Comparison of ENCODE assay signal across 9 mouse cellular contexts in the genomic region with DNA sequence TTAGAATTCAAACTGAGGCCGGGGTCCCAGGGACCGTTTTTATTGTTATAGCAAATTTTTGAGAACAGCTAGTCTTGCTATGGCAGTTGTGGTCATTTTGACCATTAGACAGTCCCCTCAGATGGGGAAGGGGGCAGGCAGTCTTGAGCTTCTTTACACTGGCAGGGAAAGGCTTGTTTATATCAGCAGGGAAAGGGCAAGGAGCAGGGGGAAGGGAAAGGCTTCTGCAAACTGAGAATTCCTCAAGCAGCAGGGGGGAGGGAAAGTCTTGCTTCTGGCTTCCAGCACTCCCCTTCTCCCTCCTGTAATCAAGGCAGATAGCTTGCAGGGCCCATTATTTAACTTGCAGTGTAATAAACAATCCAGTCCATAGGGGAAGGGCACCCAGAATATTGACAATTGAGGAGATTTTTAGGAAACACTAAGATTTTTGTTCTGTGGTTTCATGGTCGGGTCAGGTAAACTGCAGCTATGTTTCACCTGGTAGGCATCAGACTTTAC. TPM values are rescaled to one million over a fixed set of nuclear protein-coding genes. Genes with fewer than 3 reads are reported as not detected.
DNase-seq lines count a peak whose midpoint lies in the region; ATAC-seq and TF ChIP-seq lines count a peak whose summit lies in the region.
"Not testable (repeated sequence)": the region's sequence is repeated elsewhere in the genome, so short reads cannot be mapped to it uniquely, and the experiment has no call there.
"Had no signal": no experiment of that assay in that cellular context is flagged by ENCODE, and none has a peak within 500 bp of the region (broad histone marks: within the 10 kb centered on the region; RNA-seq: fewer than 3 reads in every experiment).

No protein-coding gene starts in this region.

- not testable (repeated sequence) for H3K9me3 ChIP-seq in forebrain, embryonic 10.5 days; heart, embryonic 13.5 days; intestine, embryonic 15.5 days; limb, embryonic 10.5 days (replicated peaks); midbrain, embryonic 14.5 days (ENCODE audit: control insufficient read depth, low read length); stomach, embryonic 15.5 days

- H3K4me3 ChIP-seq in forebrain, embryonic 10.5 days: peak overlapping the region; percentile 51
- H3K4me3 ChIP-seq in heart, embryonic 13.5 days: peak overlapping the region; percentile 59
- peak overlapping the region; percentile 48 for H3K4me3 ChIP-seq in intestine, embryonic 15.5 days (replicated peaks)
- H3K4me3 ChIP-seq in limb, embryonic 10.5 days: peak overlapping the region; percentile 48; the same call in 1 of the 2 replicates
- H3K4me3 ChIP-seq in lung, adult 2 months (replicated peaks; ENCODE audit: extremely low read depth, low read depth, low read length): not testable (repeated sequence)
- peak overlapping the region; percentile 35; the same call in 1 of the 2 replicates for H3K4me3 ChIP-seq in midbrain, embryonic 14.5 days (replicated peaks; ENCODE audit: low read depth, low read length)
- peak overlapping the region; percentile 48; the same call in 1 of the 2 replicates for H3K4me3 ChIP-seq in stomach, embryonic 15.5 days (replicated peaks)

- H3K4me2 ChIP-seq in heart, embryonic 13.5 days: peak overlapping the region; percentile 67
- peak overlapping the region; percentile 58 for H3K4me2 ChIP-seq in intestine, embryonic 15.5 days (replicated peaks)
- H3K4me2 ChIP-seq in midbrain, embryonic 14.5 days (ENCODE audit: low read length): peak overlapping the region; percentile 50
- H3K4me2 ChIP-seq in stomach, embryonic 15.5 days: peak overlapping the region; percentile 55

- not testable (repeated sequence) for TF ChIP-seq CTCF in lung, adult 2 months (IDR thresholded peaks at IDR 0.05; ENCODE audit: insufficient read depth, low read length)

- 0 out of 2 replicates have a peak overlapping the region, but pooled peaks have one; percentile 78 for H3K9ac ChIP-seq in heart, embryonic 13.5 days
- H3K9ac ChIP-seq in intestine, embryonic 15.5 days; midbrain, embryonic 14.5 days (replicated peaks; ENCODE audit: low read length); stomach, embryonic 15.5 days: not testable (repeated sequence)

- TF ChIP-seq POLR2A in lung, adult 2 months (IDR thresholded peaks at IDR 0.05; ENCODE audit: borderline replicate concordance, extremely low read depth, low read depth, low read length): not testable (repeated sequence)

- not testable (repeated sequence) for H3K4me1 ChIP-seq in forebrain, embryonic 10.5 days; heart, embryonic 13.5 days; intestine, embryonic 15.5 days (replicated peaks); limb, embryonic 10.5 days; lung, adult 2 months (ENCODE audit: control insufficient read depth, insufficient read depth, low read length); midbrain, embryonic 14.5 days (ENCODE audit: control insufficient read depth, insufficient read depth, low read length); stomach, embryonic 15.5 days

- ATAC-seq in heart, embryonic 13.5 days (ENCODE audit: extremely low read depth, insufficient number of reproducible peaks, low FRiP score, low TSS enrichment); midbrain, embryonic 14.5 days (ENCODE audit: low FRiP score, low TSS enrichment); stomach, embryonic 15.5 days (ENCODE audit: insufficient read depth, low FRiP score, low read depth): not testable (repeated sequence)
- peak; percentile 17; the same call in 1 of the 2 replicates for ATAC-seq in intestine, embryonic 15.5 days

- not testable (repeated sequence) for H3K36me3 ChIP-seq in forebrain, embryonic 10.5 days (replicated peaks); heart, embryonic 13.5 days; intestine, embryonic 15.5 days; limb, embryonic 10.5 days; midbrain, embryonic 14.5 days (ENCODE audit: control insufficient read depth, insufficient read depth, low read length); stomach, embryonic 15.5 days

- WGBS in forebrain, embryonic 10.5 days: 20% methylated on average over 3 of the region's 3 CpGs
- WGBS in heart, embryonic 13.5 days: 24% methylated on average over 3 of the region's 3 CpGs
- WGBS in intestine, embryonic 15.5 days: 21% methylated on average over 3 of the region's 3 CpGs
- WGBS in limb, embryonic 10.5 days: 21% methylated on average over 3 of the region's 3 CpGs
- 25% methylated on average over 3 of the region's 3 CpGs for WGBS in lung, adult 2 months
- WGBS in midbrain, embryonic 14.5 days: 18% methylated on average over 3 of the region's 3 CpGs
- WGBS in stomach, embryonic 15.5 days: 15% methylated on average over 3 of the region's 3 CpGs

- peak; percentile 3 for DNase-seq in adipocyte (ENCODE audit: low spot score)
- DNase-seq in forebrain, embryonic 10.5 days (ENCODE audit: extremely low spot score, low spot score); midbrain, embryonic 14.5 days: not testable (repeated sequence)
- peak; percentile 31 for DNase-seq in limb, embryonic 10.5 days (ENCODE audit: low spot score)
- DNase-seq in lung, adult 2 months: peak; percentile 3

- H3K27me3 ChIP-seq in forebrain, embryonic 10.5 days (ENCODE audit: poor library complexity, severe bottlenecking); heart, embryonic 13.5 days (replicated peaks); intestine, embryonic 15.5 days (replicated peaks); limb, embryonic 10.5 days (ENCODE audit: low read depth, poor library complexity, severe bottlenecking); midbrain, embryonic 14.5 days (ENCODE audit: control insufficient read depth, insufficient read depth, low read length); stomach, embryonic 15.5 days (replicated peaks): not testable (repeated sequence)

- peak overlapping the region; percentile 48; the same call in 1 of the 2 replicates for H3K27ac ChIP-seq in forebrain, embryonic 10.5 days
- H3K27ac ChIP-seq in heart, embryonic 13.5 days (replicated peaks); intestine, embryonic 15.5 days; limb, embryonic 10.5 days; midbrain, embryonic 14.5 days (replicated peaks; ENCODE audit: low read depth, low read length); stomach, embryonic 15.5 days: not testable (repeated sequence)

RNA-seq across cellular contexts. Expression of a gene that starts 0.8 kb away (rescaled TPM):
- 3.9 and 4.0 TPM in 2 replicates for polyA plus RNA-seq in forebrain, embryonic 10.5 days (2016; fragmentation: Nextera tagmentation; extraction: Ambion mirVana)
- polyA plus RNA-seq in heart, embryonic 13.5 days (2015; fragmentation: Nextera tagmentation; extraction: Ambion mirVana): 1.7 and 2.4 TPM in 2 replicates
- polyA plus RNA-seq in intestine, embryonic 15.5 days (2015; fragmentation: Nextera tagmentation; extraction: Ambion mirVana): 3.2 and 3.8 TPM in 2 replicates
- 4.5 and 6.0 TPM in 2 replicates for polyA plus RNA-seq in limb, embryonic 10.5 days (2016; fragmentation: Nextera tagmentation; extraction: Ambion mirVana)
- polyA plus RNA-seq in lung, adult 2 months (2012; rRNA removed): 0.33 and 0.53 TPM in 2 replicates
- polyA plus RNA-seq in midbrain, embryonic 14.5 days (2014; fragmentation: Nextera tagmentation; extraction: Ambion mirVana): 1.4 and 3.1 TPM in 2 replicates
- 3.3 and 3.6 TPM in 2 replicates for polyA plus RNA-seq in stomach, embryonic 15.5 days (2015; fragmentation: Nextera tagmentation; extraction: Ambion mirVana)

RNA-seq across cellular contexts. Expression of a gene that starts 49.4 kb away (rescaled TPM):
- polyA plus RNA-seq in forebrain, embryonic 10.5 days (2016; fragmentation: Nextera tagmentation; extraction: Ambion mirVana): 7.8 and 8.3 TPM in 2 replicates
- polyA plus RNA-seq in heart, embryonic 13.5 days (2015; fragmentation: Nextera tagmentation; extraction: Ambion mirVana): 5.9 and 6.9 TPM in 2 replicates
- 6.0 and 6.9 TPM in 2 replicates for polyA plus RNA-seq in intestine, embryonic 15.5 days (2015; fragmentation: Nextera tagmentation; extraction: Ambion mirVana)
- 9.8 and 12.2 TPM in 2 replicates for polyA plus RNA-seq in limb, embryonic 10.5 days (2016; fragmentation: Nextera tagmentation; extraction: Ambion mirVana)
- 0.33 and 0.46 TPM in 2 replicates for polyA plus RNA-seq in lung, adult 2 months (2012; rRNA removed)
- 7.6 and 8.2 TPM in 2 replicates for polyA plus RNA-seq in midbrain, embryonic 14.5 days (2014; fragmentation: Nextera tagmentation; extraction: Ambion mirVana)
- 6.8 and 7.1 TPM in 2 replicates for polyA plus RNA-seq in stomach, embryonic 15.5 days (2015; fragmentation: Nextera tagmentation; extraction: Ambion mirVana)

RNA-seq across cellular contexts. Expression of a gene that starts 50.8 kb away (rescaled TPM):
- 0.81 and 1.4 TPM in 2 replicates for polyA plus RNA-seq in forebrain, embryonic 10.5 days (2016; fragmentation: Nextera tagmentation; extraction: Ambion mirVana)
- 1.3 and 1.5 TPM in 2 replicates for polyA plus RNA-seq in heart, embryonic 13.5 days (2015; fragmentation: Nextera tagmentation; extraction: Ambion mirVana)
- 1.5 and 2.0 TPM in 2 replicates for polyA plus RNA-seq in intestine, embryonic 15.5 days (2015; fragmentation: Nextera tagmentation; extraction: Ambion mirVana)
- 1.6 and 1.9 TPM in 2 replicates for polyA plus RNA-seq in limb, embryonic 10.5 days (2016; fragmentation: Nextera tagmentation; extraction: Ambion mirVana)
- polyA plus RNA-seq in lung, adult 2 months (2012; rRNA removed): 0.13 TPM in 1 of 2 replicates, not detected in the other
- 1.7 and 2.1 TPM in 2 replicates for polyA plus RNA-seq in midbrain, embryonic 14.5 days (2014; fragmentation: Nextera tagmentation; extraction: Ambion mirVana)
- 1.5 and 1.8 TPM in 2 replicates for polyA plus RNA-seq in stomach, embryonic 15.5 days (2015; fragmentation: Nextera tagmentation; extraction: Ambion mirVana)
- polyA plus RNA-seq: inflammation-experienced regulatory T-cells, adult 6 months had no signal
